Mouse (Mus musculus) kidney, adult 9 months (tissue): ENCODE measurements around the gene Lamb1.

Experiments
- DNase-seq: peaks from one replicate; pipeline ENCODE4 v3.0.0; 2022

The Lamb1 gene

DNA sequence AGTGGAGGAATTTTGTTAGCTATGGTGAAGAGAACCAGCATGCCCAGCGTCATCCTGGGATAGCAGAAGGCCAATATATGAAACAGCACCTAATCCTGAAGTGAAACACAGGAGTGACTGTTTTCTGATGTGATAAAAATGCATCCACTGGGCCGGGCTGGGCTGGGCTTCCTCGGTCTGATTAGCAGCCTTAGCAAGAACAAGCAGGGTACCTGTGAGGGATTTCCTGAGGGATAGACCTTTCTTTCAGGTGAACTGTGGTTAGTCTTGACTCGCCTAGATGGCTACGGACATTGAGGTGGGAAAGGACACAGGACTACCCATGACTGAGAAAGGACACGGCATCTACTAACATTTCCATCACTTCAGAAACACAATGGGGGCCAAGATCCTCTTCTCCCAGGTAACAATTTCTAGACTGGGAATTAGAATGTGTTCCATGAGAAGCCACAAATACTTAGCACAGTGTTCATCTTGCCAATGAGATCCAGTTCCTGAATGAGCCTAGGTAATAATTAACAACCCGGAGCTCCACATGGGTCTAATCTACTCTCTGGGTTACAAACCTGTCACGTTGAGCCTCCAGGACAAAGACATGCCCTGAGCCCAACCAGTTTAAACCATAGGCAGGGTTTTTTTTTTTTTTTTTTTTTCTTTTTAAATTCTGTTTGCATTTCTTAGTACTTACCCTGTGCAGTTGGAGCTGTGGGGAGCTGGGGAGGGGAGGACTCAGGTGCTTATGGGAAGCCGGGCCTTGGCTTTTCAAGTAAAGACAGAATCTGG lies 8.7 kb upstream of the Lamb1 start:
- DNase-seq = peak; percentile 92

DNA sequence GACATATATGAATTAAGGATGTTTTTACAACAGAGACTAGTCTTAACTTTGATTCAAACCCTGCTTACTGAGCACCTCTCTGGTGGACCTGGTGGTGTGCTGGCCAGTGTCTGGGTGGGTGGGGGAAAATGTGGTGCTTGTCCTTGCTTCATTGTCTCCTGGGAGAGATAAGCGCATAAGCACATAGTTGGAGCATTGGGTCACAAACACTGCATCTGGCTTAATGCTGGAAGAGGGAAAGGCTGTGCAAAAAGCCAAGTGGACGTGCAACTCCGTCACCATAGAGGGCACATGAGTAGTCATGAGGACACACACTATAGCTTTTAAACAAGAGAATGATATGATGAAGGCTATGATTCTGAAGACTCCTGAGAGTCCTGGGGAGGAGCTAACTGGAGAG lies 3.2 kb upstream of the Lamb1 start:
- DNase-seq = no peak

DNA sequence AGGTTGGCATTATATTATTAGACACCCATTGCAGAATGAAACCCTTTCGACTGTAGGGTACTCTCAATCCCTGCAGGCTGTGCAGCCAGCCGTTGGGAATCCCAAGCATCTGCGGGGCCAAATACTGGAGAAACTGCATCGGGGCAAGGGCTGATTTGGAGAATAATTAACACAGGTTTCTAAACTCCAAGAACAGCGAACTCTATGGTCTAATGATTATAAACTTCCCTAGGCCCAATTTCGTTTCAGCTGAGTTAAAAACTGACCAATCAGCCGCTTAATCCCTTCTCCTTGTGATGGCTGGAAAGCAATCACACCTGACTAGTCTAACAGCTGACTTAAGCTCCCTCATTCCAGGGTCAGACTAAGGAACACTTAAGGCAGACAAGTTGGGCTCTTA lies 1.1 kb upstream of the Lamb1 start:
- DNase-seq = peak; percentile 93

DNA sequence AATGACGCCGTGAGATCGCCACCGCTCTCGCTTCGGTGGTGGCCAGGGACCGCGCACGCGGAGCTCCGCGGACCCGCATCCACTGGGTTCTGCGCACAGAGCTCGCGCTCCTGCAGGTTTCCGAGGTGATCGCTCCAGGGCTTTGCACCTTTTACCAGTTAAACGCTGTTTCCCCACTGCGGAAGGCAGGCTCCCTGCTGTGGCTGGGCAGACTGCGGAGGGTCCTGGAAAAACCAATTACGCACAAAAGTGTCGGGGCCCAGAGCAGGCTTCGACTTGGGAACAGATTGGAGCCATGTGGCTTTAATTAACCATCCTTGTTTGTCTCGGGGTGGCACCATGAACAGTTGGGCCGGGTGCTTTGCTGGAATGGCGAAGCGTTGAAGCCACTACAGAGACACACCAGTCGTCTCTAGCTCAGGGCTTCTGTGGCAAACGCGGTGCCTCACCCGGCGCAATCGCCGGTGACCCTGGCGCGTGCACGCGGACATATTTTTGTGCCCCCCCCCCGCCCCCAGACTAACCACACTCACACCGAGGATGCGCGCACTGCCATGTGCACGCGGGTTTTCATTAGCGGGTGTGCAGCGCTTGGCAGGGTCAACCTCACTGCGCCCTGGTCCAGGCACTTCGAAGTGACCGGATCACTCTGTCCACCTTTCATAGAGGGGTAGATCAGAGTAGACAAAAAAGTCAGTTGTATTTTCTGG lies 843 bp downstream of the Lamb1 start:
- peak; percentile 38 for DNase-seq

DNA sequence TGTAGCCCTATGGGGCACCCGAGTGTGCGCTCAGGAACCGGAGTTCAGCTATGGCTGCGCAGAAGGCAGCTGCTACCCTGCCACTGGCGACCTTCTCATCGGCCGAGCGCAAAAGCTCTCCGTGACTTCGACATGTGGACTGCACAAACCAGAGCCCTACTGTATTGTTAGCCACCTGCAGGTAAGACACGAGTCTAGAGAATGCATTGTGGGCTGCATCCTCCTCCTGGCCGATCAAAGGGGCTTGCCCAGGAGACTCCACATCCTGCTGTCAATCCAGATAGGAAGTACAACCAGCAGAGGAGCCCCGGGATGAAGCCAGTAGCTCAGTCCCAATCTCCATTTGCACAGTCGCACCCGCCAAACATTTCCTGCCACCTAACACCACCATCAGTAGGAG lies 1.7 kb downstream of the Lamb1 start:
- peak; percentile 22 for DNase-seq

DNA sequence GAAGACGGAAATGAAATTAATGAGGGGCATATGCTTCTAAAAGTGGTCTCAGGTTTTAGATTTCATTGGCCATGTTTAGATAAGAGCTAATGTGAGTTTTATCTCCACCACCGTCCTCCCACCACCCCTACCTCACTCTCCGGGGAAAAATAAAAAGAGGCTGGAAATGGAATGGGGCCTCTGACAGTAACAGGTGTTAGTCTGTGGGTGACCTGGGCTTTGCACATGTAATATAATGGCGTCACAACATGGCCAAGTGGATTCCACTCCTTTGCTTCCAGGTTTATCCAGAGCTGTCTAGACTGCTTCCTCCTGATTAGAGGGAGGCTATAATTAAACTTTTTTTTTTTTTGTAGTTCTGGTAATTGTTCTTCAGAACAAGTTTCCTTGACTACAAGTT lies 2.3 kb downstream of the Lamb1 start:
- DNase-seq = no peak

DNA sequence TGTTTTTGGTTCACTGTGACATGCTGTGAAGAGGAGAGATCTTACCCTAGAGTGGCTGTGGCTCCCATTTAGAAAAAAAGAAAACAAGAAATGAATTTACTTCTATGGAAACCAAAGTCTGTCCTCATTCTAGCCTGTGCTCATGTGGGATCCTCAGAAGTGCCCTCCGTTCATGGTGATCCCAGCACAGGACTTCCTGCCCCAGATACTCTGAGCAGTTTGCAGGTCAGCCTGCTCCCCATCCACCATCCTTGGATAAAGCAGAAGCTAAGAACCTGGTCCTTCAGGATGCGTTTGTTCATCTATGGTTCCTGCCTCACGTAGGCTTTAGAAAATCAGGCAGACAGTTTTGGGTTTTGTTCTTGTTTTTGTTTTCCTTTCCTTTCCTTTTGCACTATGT lies 3.3 kb downstream of the Lamb1 start:
- no peak for DNase-seq

DNA sequence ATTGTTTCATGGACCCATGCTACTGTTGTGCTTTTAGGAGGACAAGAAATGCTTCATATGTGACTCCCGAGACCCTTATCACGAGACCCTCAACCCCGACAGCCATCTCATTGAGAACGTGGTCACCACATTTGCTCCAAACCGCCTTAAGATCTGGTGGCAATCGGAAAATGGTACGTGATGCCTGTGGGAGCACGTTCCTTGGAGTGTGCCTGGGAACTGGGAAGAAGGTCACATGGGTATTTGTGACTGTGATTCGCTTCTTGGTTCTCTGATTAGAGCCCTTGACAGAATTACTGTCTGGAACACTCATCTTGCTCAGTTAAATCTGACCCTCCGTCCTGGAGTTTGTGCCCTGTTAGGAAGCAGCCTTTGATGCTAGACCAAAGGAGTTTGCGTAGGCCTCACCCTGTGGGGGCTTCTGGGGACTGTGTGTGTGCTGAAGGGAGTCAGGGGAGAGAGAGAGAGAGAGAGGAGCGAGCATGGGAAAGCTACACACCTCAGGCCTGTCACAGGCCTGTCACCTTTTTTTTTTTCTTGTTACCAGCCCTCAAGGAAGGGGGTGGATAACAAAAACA lies 4.1 kb downstream of the Lamb1 start:
- DNase-seq = peak; percentile 38

DNA sequence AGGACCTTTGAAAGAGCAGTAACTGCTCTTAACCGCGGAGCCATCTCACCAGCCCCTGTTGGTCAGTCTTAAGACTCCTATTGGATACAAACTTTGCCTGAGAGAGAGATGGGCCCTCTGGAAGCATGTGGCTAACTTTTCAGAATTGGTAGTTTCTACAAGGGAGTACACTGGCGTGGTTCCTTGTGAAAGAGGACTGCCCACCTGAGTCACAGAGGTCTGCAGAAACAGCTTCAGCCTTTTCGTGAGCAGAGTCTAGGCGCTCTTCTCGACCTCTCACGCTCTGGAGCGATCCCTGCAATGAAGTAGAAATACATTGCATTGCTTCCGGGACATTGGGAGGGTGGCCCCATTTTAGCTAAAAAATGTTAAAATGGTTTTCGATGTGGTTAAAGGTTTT lies 5.3 kb downstream of the Lamb1 start:
- no peak for DNase-seq

DNA sequence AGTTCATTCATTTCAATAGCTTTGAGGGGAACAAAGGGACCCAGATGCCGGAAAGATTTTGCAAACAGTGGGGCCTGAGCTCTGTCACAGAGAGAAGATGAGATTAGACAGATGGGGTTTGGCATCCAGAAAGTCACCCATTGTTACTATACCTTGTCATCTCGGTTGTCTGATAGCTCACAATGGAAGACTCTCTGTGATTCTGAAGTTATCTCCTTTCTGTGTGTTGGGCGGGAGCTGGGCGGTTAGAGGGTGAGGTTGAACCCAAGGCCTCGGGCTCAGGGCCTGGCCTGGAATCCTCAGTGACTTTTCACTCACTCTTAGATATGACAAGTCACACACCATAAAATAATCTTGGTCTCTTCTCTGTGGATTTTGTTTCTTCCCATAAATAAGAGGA lies 5.7 kb downstream of the Lamb1 start:
- no peak for DNase-seq

DNA sequence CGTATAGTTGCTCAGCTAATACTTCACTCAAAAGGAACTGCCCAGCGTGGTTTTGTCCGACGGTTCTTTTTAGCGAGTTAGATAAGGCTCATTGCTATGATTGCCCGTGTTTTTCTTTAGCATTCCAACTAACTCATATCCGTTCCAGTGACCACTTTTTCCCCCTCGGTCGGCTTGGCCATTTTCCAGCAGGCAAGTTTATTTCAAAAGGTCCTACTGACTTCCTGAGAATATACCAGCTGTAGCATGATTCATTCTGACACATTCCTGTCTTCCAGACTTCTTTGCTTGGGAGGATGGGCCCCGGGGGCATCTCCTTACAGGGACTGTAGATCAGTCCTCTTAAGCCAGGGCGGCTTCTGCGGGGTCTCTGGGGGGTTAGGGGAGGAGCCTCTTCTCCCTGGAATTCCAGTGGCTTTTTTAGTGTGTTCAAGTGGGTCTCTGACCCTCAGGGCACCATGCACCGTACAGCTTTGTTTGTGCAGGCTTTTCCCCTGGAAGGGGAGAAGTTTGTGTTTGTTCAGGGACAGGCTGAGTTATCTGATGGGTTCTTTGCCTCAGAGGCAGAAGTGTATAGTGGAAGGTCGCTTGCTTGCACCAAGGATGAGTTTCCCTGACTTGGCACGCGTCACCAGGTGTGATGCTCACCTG lies 6.5 kb downstream of the Lamb1 start:
- peak; percentile 73 for DNase-seq

DNA sequence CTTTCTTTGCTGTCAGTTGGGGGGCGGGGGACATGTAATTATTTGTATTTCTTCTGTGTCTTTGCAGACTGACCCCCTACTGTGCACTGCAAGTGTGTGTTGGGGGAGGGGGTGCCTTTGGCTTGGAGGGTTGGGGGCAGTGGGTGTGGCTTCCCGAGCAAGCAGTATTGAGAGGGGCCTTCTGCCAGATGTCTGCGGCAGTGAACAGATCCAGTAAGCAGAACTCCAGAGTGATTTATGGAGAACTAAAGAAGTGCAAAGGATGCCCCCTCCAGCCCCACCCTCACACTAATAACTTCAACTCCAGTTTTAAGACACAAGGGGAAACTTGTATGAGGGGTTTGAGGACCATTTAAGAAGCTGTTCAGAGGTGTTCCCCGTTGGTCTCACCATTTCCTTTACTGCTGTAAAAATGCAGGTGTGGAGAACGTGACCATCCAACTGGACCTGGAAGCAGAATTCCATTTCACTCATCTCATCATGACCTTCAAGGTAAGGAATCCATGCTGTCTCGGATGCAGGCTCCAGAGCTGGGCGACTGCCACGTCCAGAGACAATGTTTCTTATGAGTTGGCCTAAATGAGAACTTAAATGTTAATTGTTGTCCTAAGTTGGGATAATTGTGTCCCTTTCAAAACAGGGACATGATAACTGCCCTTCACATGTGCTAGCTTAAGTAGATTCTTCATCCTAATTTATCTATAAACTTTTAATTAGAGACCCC lies 7.1 kb downstream of the Lamb1 start:
- no peak for DNase-seq

DNA sequence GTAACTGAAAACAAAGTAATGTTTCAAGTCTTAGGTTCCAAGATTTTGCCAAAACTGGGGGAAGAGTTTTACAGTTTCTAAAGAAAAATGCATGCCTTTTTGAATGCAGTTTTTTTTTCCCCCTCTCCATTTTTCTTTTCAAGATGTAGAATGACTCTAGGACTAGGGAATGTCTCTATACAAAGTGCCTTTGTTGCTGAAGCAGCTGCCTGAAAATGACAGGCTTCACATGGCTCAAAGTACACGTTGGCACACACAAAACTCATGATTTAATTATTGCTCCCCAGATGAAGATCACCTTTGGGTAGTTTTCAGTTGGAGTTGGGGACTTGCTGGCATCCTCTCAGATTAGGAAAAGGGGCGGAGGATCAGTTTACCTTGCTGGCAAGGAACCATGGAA lies 7.8 kb downstream of the Lamb1 start:
- DNase-seq = no peak

DNA sequence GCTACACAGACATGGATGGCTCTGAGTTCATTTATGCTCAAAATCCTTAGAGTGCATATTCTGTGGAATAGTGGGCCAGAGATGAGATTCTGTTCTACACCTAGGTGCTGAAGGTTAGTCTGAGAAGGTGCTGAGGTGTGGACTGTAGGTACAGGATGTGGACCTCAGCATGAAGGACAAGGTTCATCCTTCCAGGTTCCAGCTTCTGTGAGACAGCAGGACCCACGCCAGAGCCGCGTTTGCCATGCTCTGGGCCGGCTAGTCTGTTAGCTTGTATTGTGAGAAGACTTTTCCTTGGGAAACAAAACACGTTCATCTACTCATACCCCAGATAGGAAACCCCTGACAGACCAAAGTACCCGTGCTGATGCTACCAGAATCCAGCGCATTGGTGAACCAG lies 8.6 kb downstream of the Lamb1 start:
- peak; percentile 90 for DNase-seq

DNA sequence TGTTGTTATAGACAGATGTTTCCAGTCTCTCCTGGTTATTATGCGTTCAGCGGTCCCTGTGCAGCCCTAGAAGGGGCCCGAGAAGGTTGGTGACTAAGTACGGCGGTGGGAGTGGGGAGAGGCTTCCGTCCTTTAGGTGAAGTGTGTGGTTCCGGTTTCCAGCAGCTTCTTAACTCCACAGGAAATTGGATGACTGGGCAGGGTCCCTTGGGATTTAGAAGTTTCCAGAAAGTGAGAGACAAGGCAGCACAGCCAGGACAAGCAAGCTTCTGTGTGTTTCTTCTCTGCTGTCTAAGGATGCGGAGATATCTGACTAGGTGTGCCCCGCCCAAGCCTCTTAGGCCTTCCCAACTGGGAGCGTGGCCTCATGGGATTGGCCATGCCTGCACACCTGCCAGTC lies 10.4 kb downstream of the Lamb1 start:
- peak; percentile 22 for DNase-seq

DNA sequence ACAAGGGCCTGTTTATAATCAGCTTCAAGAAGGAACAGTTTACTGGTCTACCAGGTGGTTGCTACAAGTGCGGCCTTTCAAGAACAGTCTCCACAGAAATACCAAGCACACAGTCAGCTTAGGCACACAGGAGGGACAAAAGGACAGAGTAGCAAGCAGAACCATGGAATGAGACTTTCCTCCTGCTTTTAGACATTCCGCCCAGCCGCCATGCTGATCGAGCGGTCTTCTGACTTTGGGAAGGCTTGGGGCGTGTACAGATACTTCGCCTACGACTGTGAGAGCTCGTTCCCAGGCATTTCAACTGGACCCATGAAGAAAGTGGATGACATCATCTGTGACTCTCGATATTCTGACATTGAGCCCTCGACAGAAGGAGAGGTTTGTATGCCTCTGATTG lies 13.2 kb downstream of the Lamb1 start:
- DNase-seq = no peak

DNA sequence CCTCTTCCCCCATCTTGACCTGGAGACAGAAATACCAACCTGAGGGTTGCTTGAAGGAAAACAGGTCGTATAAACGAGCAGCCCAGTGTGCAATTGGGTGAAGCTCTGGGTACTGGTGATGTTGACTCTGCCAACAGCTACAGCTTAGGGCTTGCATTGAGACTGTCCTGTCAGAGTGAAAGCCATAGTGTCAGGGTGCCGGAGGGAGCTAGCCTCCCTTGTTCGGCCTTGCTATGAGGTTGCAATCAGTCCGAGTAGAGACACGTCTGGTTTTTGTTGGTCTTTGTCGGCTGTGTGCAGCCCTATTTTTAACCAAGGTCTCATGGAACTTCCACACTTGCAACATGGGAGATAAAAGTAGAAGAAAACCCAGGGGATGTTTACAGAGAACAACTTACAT lies 15.3 kb downstream of the Lamb1 start:
- DNase-seq = no peak

DNA sequence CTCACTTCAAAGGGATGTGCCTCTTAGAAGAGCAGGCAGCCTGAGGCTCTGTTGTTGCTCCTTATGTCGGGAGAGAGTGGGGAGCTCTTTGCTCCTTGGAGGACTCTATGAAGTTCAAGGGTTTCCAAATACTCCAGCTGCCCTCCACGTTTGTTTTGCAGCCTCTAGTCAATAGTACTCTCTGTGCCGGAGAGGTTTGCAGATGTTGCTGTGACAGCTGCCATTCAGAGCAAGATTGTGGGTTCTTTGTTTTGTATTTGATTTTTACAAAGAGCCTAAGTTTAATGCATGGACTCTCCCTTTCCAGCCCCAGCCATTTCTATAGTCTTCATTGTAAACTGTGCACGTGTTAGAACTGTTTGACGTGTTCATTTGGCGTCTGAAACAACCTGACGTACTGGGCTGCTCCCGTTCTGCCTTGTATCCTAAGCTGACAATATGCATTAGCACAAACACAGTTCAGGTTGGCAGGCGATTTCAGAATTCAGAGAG lies 16.1 kb downstream of the Lamb1 start:
- no peak for DNase-seq

DNA sequence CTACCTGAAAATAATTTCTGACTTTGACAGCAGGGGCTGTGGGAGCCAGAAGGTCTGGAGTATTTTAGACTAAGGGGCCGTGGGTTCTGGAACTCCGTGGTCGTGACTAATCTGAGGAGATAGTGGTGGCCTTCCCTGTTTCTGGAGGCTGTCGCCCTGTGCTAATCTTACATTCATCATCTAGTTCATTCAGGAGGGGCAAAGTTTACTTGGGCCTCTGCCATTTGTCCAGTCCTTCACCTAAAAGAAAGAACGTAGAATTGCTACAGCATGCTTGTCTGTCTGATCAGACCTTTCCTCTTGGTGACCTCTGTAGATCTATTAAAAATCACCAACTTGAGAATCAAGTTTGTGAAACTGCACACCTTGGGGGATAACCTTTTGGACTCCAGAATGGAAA lies 17.2 kb downstream of the Lamb1 start:
- peak; percentile 75 for DNase-seq

DNA sequence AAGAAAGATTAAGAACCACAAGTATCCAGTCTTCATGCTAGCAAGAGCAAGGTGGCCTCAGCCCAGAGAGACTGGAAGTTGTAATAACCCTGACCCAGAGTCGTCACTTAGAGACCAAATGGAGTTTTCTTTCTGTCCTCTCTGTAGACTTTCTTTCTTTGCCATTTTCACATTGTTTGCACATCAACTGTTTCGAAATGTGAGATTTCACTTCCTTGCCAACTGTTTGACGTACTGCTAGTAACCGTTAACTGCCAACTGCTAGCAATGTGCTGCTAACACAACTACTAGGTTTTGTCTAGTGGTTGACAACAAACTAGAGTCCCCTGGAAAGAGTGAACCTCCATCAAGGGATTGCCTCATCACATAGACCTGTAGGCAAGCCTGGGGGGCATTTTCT lies 18.1 kb downstream of the Lamb1 start:
- no peak for DNase-seq

DNA sequence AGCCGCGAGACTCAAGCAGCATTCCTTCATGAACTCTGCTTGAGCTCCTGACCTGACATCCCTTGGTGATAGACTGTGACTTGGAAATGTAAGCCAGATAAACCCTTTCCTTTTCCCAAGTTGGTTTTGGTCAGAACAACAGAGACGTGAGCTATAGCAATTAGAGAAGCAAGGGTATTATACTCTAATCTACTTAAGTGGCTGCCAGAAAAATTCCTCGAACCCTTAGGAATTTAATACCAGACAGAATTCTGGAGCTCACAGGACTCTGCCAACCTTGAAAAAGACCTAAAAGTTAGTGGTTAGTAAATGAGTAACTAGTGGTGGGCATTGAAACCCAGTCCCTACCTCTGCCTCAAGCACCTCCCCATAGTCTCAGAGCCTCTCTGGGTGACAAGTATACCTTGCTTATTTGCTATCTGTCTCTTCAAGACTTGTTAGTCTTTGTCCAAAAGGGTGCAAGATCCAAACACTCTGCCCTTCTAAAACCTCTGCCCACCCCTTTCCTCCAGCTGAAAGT lies 18.6 kb downstream of the Lamb1 start:
- DNase-seq = peak; percentile 72

DNA sequence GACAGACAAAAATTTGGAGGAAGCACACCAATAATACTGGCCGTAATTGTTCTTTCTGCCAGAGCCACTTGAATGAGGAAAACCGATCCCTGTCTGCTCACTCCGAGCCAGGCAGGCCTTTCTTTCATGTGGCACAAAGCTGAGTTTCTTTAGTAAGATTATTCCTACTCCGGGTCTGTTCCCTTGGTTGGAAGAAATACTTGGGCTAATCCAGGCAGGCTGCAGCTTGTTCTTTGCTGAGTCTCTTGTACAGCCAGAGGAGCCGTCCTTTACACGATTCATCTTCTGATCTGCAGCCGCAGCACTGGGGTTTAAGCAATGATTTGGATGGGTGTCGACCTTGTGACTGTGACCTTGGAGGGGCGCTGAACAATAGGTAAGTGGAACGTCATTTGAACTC lies 24.0 kb downstream of the Lamb1 start:
- DNase-seq = no peak

DNA sequence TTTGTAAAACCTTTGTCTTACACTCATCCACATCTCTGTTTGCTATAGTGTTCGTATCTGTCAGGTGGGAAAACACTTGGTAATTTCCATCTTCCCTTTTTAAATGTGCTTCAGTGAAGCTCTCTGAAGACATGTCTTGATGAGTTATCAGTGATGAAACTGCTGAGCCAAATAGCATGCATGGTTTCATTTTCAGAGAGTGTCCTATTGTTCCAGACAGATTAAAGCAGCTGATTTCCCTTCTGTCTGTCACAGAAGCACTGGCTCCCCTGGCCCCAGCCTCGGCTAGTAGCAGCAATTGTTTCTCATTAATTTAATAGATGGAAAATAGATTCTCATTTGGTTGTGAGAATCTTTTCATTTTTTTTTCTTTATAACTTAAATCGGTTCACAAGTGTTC lies 25.9 kb downstream of the Lamb1 start:
- DNase-seq = no peak
